Comparison of ENCODE assay signal across 8 mouse cellular contexts in genomic region chr7:114117444-114117905, GRCm38 (mm10). TPM values are rescaled to one million over a fixed set of nuclear protein-coding genes. Genes with fewer than 3 reads are reported as not detected.
A peak's percentile ranks its signal among the peaks of the same experiment; 100 is the strongest.
DNase-seq lines count a peak whose midpoint lies in the region; ATAC-seq and TF ChIP-seq lines count a peak whose summit lies in the region.

TSS of gene Rras2 (minus strand) at chr7:114117781.

- no peaks in the 10 kb centered on the region for H3K79me2 ChIP-seq in CH12.LX (replicated peaks; ENCODE audit: control insufficient read depth, extremely low read depth, insufficient read depth, poor library complexity, severe bottlenecking)

- in situ Hi-C loops in CH12.LX (cut with MboI; ENCODE audit: low pct_ligation_motif_present, low pct_unique_long_range_greater_than_20kb, low sequenced_read_pairs): no loop called here

- DNase-seq in CH12.LX (ENCODE audit: extremely low read depth): peak; percentile 74
- DNase-seq in cerebellum, adult 18-20 months: peak; percentile 85 to 89
- peak; percentile 64 to 82 for DNase-seq in layer of hippocampus, adult 8-10 months (ENCODE audit: low spot score in 2 of 2)
- DNase-seq in lung, embryonic 14.5 days: peak; percentile 94
- DNase-seq in ovary, adult 18-20 months (ENCODE audit: low spot score): peak; percentile 86
- DNase-seq in thymus, adult 2 months: peak; percentile 89

- 0% methylated on average over 53 of the region's 55 CpGs for WGBS in lung, embryonic 14.5 days
- whole genome bisulfite sequencing in thymus, adult 2 months: under 1% methylated on average over 55 of the region's 55 CpGs

- peaks cover 0 to 1% of the 10 kb centered on the region in 2 experiments for H3K36me3 ChIP-seq in CH12.LX (replicated peaks in 1 of 2; ENCODE audit: control insufficient read depth in 1 of 2, insufficient read depth in 1 of 2, low read length in 1 of 2)
- H3K36me3 ChIP-seq in lung, embryonic 14.5 days (ENCODE audit: insufficient read depth): no peaks in the 10 kb centered on the region
- no peaks in the 10 kb centered on the region for H3K36me3 ChIP-seq in thymus, adult 2 months (ENCODE audit: control insufficient read depth, insufficient read depth, low read length)

- TF ChIP-seq CTCF in CH12.LX (conservative IDR thresholded peaks at IDR 0.05 in 1 of 2, IDR thresholded peaks at IDR 0.05 in 1 of 2; ENCODE audit: low read depth in 2 of 2, low read length in 2 of 2): no peak
- no peak; the same call in 1 of the 2 replicates for TF ChIP-seq CTCF in lung, embryonic 14.5 days (IDR thresholded peaks at IDR 0.05; ENCODE audit: low read depth)
- TF ChIP-seq CTCF in thymus, adult 2 months (IDR thresholded peaks at IDR 0.05; ENCODE audit: borderline replicate concordance, control insufficient read depth, extremely low read depth, insufficient read depth, low read length, poor library complexity): no peak

- no peak for TF ChIP-seq EP300 in CH12.LX (IDR thresholded peaks at IDR 0.05; ENCODE audit: low read length)

- H3K27me3 ChIP-seq in CH12.LX (replicated peaks): peaks cover 9% of the 10 kb centered on the region
- no peaks in the 10 kb centered on the region for H3K27me3 ChIP-seq in lung, embryonic 14.5 days (ENCODE audit: insufficient read depth, low read length)
- no peaks in the 10 kb centered on the region for H3K27me3 ChIP-seq in thymus, adult 2 months (ENCODE audit: control insufficient read depth, insufficient read depth, low read length)

- dilution Hi-C loops in CH12.LX (cut with MboI; ENCODE audit: extremely low pct_ligation_motif_present, extremely low pct_unique_long_range_greater_than_20kb, low sequenced_read_pairs): no loop called here

- TF ChIP-seq POLR2A in CH12.LX (IDR thresholded peaks at IDR 0.05; ENCODE audit: low read depth, low read length): peak; percentile 71
- peak; percentile 93 for TF ChIP-seq POLR2A in thymus, adult 2 months (IDR thresholded peaks at IDR 0.05; ENCODE audit: control insufficient read depth, extremely low read depth, insufficient read depth, low read length, poor library complexity)

- H3K4me3 ChIP-seq in CH12.LX (replicated peaks in 1 of 3; ENCODE audit: low read depth in 2 of 3, low read length in 2 of 3, poor library complexity in 1 of 3): peak within 1 kb of the TSS; percentile 53 to 78 (median 71)
- H3K4me3 ChIP-seq in lung, embryonic 14.5 days (ENCODE audit: low read depth, low read length): peak within 1 kb of the TSS; percentile 74
- H3K4me3 ChIP-seq in thymus, adult 2 months (ENCODE audit: control insufficient read depth, insufficient read depth, low read length): peak within 1 kb of the TSS; percentile 99

- peak within 1 kb of the TSS; percentile 80 for H3K4me2 ChIP-seq in CH12.LX (ENCODE audit: insufficient read depth, low read depth, poor library complexity, severe bottlenecking)
- H3K4me2 ChIP-seq in lung, embryonic 14.5 days: peak within 1 kb of the TSS; percentile 79

- H3K9me3 ChIP-seq in CH12.LX (replicated peaks; ENCODE audit: low read length): no peaks in the 10 kb centered on the region
- H3K9me3 ChIP-seq in lung, embryonic 14.5 days (ENCODE audit: low read depth, low read length): no peaks in the 10 kb centered on the region

- peak; percentile 95 for ATAC-seq in frontal cortex, adult (ENCODE audit: low TSS enrichment)
- peak; percentile 89 to 94 for ATAC-seq in hematopoietic stem cell, adult 5-6 weeks (replicated peaks in 1 of 2; ENCODE audit: insufficient read depth in 1 of 2, low FRiP score in 2 of 2, low TSS enrichment in 1 of 2, low read depth in 1 of 2, poor library complexity in 2 of 2, severe bottlenecking in 2 of 2)
- ATAC-seq in lung, embryonic 14.5 days (ENCODE audit: insufficient read depth): peak; percentile 99

- peaks cover 0 to 24% of the 10 kb centered on the region in 2 experiments; a peak in 2 of 4 replicates for H3K4me1 ChIP-seq in CH12.LX (ENCODE audit: control insufficient read depth in 1 of 2, insufficient read depth in 2 of 2)
- peaks cover 4% of the 10 kb centered on the region; the same call in 1 of the 2 replicates for H3K4me1 ChIP-seq in lung, embryonic 14.5 days (ENCODE audit: insufficient read depth)
- H3K4me1 ChIP-seq in thymus, adult 2 months (replicated peaks; ENCODE audit: control insufficient read depth, insufficient read depth, low read length): peaks cover 19% of the 10 kb centered on the region

- H3K27ac ChIP-seq in CH12.LX (ENCODE audit: insufficient read depth, low read depth): no peak within 1 kb of the TSS
- H3K27ac ChIP-seq in lung, embryonic 14.5 days (ENCODE audit: low read depth): peak within 1 kb of the TSS; percentile 95
- peak within 1 kb of the TSS; percentile 6; the same call in 1 of the 2 replicates for H3K27ac ChIP-seq in thymus, adult 2 months (ENCODE audit: control insufficient read depth, insufficient read depth, low read length)

- peak within 1 kb of the TSS; percentile 5; the same call in 1 of the 2 replicates for H3K9ac ChIP-seq in CH12.LX (ENCODE audit: insufficient read depth, low read depth)
- peak within 1 kb of the TSS; percentile 79 for H3K9ac ChIP-seq in lung, embryonic 14.5 days

- no peak; the same call in 1 of the 2 replicates for TF ChIP-seq RAD21 in CH12.LX (IDR thresholded peaks at IDR 0.05; ENCODE audit: low read depth, low read length)

TF ChIP-seq in CH12.LX, 34 proteins besides CTCF, POLR2A, EP300 and RAD21:
- 0 out of 2 replicates have a peak, but pooled peaks have one; percentile 17 for TF ChIP-seq TCF12 (IDR thresholded peaks at IDR 0.05; ENCODE audit: low read depth, low read length)
- no peak for TF ChIP-seq ZC3H11A (IDR thresholded peaks at IDR 0.05; ENCODE audit: low read depth, low read length)
- peak; percentile 37; the same call in 1 of the 2 replicates for TF ChIP-seq NRF1 (IDR thresholded peaks at IDR 0.05; ENCODE audit: low read depth, low read length)
- no peak for TF ChIP-seq MYC (IDR thresholded peaks at IDR 0.05; ENCODE audit: low read depth, low read length)
- no peak for TF ChIP-seq BHLHE40 (IDR thresholded peaks at IDR 0.05; ENCODE audit: low read depth, low read length)
- TF ChIP-seq UBTF (IDR thresholded peaks at IDR 0.05; ENCODE audit: low read depth, low read length): peak; percentile 88
- 0 out of 2 replicates have a peak, but pooled peaks have one; percentile 21 for TF ChIP-seq MXI1 (IDR thresholded peaks at IDR 0.05; ENCODE audit: low read depth, low read length)
- TF ChIP-seq JUND (conservative IDR thresholded peaks at IDR 0.05; ENCODE audit: low read depth, low read length): no peak
- no peak for TF ChIP-seq JUN (IDR thresholded peaks at IDR 0.05; ENCODE audit: insufficient read depth, low read depth, low read length)
- no peak for TF ChIP-seq MAZ (IDR thresholded peaks at IDR 0.05; ENCODE audit: low read depth, low read length)
- peak; percentile 57 for TF ChIP-seq NELFE (IDR thresholded peaks at IDR 0.05; ENCODE audit: low read depth, low read length)

RNA-seq across cellular contexts. Expression of gene Rras2, which starts in this region (rescaled TPM):
- total RNA-seq in CH12.LX (2012; rRNA removed): 8.1 and 11.2 TPM in 2 replicates
- total RNA-seq in CH12.LX (2014; rRNA removed): 35.7 and 36.0 TPM in 2 replicates
- polyA plus RNA-seq in CH12.LX (2012; ENCODE audit: insufficient read length, low read depth): 17.6 and 18.4 TPM in 2 replicates
- 9.2 and 12.4 TPM in 2 replicates for total RNA-seq in hematopoietic stem cell, adult 5-6 weeks (2017)
- total RNA-seq in layer of hippocampus, adult 8-10 months (2022): 10 to 100 TPM; 21.6 to 25.8 (median 23.3) TPM
- polyA plus RNA-seq in lung, embryonic 14.5 days (2014; fragmentation: Nextera tagmentation; extraction: Ambion mirVana): 47.1 and 48.3 TPM in 2 replicates
- 27.4 and 37.2 TPM in 2 replicates for polyA plus RNA-seq in thymus, adult 2 months (2012; rRNA removed)
